Mouse (Mus musculus) MEL (cell line): Measurements from ENCODE around the gene Gm8947. TPM values are rescaled to one million over a fixed set of nuclear protein-coding genes. Genes with fewer than 3 reads are reported as not detected.
A peak's percentile ranks its signal among the peaks of the same experiment; 100 is the strongest.

Experiments
- DNase-seq: peaks from one replicate; pipeline ENCODE4 v3.0.0; 2011; ENCODE audit warnings: low read depth, low spot score
- H3K27ac ChIP-seq: 2 replicates; pipeline ENCODE4 v1.5.1; 2012; ENCODE audit warnings: low read depth, mild to moderate bottlenecking, control low read depth, low read length, moderate library complexity; ENCODE audit not compliant: control insufficient read depth
- H3K27me3 ChIP-seq, 2 experiments: fragments of 150-350 bp in 1 of 2; sonication (generic) in 1 of 2; 2 replicates each; pipeline ENCODE4 v1.6.1; 2012; ENCODE audit warnings: low read length in 2 of 2, mild to moderate bottlenecking in 2 of 2, improper control_type of control experiment in 1 of 2, moderate library complexity in 1 of 2; ENCODE audit not compliant: insufficient read depth in 2 of 2, control insufficient read depth in 1 of 2
- H3K36me3 ChIP-seq, 2 experiments: 2 replicates each; pipeline ENCODE4 v1.6.1; 2012 to 2014; ENCODE audit warnings: low read length in 2 of 2, improper control_type of control experiment in 1 of 2, inconsistent platforms in 1 of 2, mild to moderate bottlenecking in 1 of 2; ENCODE audit not compliant: insufficient read depth in 2 of 2, control insufficient read depth in 1 of 2
- H3K4me1 ChIP-seq, 2 experiments: fragments of 150-350 bp in 1 of 2; sonication (generic) in 1 of 2; 2 replicates each; pipeline ENCODE4 v1.6.1; 2012; ENCODE audit warnings: low read length in 2 of 2, improper control_type of control experiment in 1 of 2, mild to moderate bottlenecking in 1 of 2; ENCODE audit not compliant: insufficient read depth in 2 of 2, control insufficient read depth in 1 of 2
- H3K4me3 ChIP-seq, 2 experiments: fragments of 150-350 bp in 1 of 2; sonication (generic) in 1 of 2; 2 replicates each; pipeline ENCODE4 v1.5.1; 2012; ENCODE audit warnings: low read depth in 2 of 2, low read length in 2 of 2, mild to moderate bottlenecking in 2 of 2, moderate library complexity in 2 of 2, control low read depth in 1 of 2, improper control_type of control experiment in 1 of 2; ENCODE audit not compliant: control insufficient read depth in 1 of 2, insufficient read depth in 1 of 2
- H3K79me2 ChIP-seq: 2 replicates; pipeline ENCODE4 v1.6.1; 2012; ENCODE audit warnings: mild to moderate bottlenecking, low read length, moderate library complexity; ENCODE audit not compliant: control insufficient read depth, poor library complexity, insufficient read depth
- H3K9ac ChIP-seq: 2 replicates; pipeline ENCODE4 v1.6.1; 2012; ENCODE audit warnings: low read depth, mild to moderate bottlenecking, control low read depth, low read length, moderate library complexity; ENCODE audit not compliant: control insufficient read depth, poor library complexity, severe bottlenecking
- H3K9me3 ChIP-seq: fragments of 150-350 bp; sonication (generic); replicated peaks from 2 replicates; pipeline ENCODE4 v1.6.1; 2012; ENCODE audit warnings: mild to moderate bottlenecking, low read length, improper control_type of control experiment, moderate library complexity; ENCODE audit not compliant: insufficient read depth
- BHLHE40 ChIP-seq: IDR thresholded peaks from 2 replicates; pipeline ENCODE4 v1.6.1; 2012; ENCODE audit warnings: low read depth, mild to moderate bottlenecking, inconsistent platforms, low read length, improper control_type of control experiment, borderline replicate concordance
- CTCF ChIP-seq, 3 experiments: IDR thresholded peaks in 2 of 3; conservative IDR thresholded peaks in 1 of 3; 2 replicates each; pipeline ENCODE4 v1.5.1; 2011 to 2012; ENCODE audit warnings: low read length in 3 of 3, low read depth in 2 of 3, mild to moderate bottlenecking in 2 of 3, improper control_type of control experiment in 1 of 3, inconsistent platforms in 1 of 3, mixed read lengths in 1 of 3, moderate library complexity in 1 of 3; ENCODE audit not compliant: control insufficient read depth in 1 of 3, insufficient read depth in 1 of 3, poor library complexity in 1 of 3, severe bottlenecking in 1 of 3
- EP300 ChIP-seq, 2 experiments: IDR thresholded peaks; 2 replicates each; pipeline ENCODE4 v1.6.1; 2011; ENCODE audit warnings: improper control_type of control experiment in 2 of 2, low read length in 2 of 2, low read depth in 1 of 2, mild to moderate bottlenecking in 1 of 2
- ETS1 ChIP-seq: IDR thresholded peaks from 2 replicates; pipeline ENCODE4 v1.6.1; 2012; ENCODE audit warnings: low read depth, mild to moderate bottlenecking, inconsistent platforms, low read length, improper control_type of control experiment, moderate library complexity
- GABPA ChIP-seq: IDR thresholded peaks from 2 replicates; pipeline ENCODE4 v1.6.1; 2012; ENCODE audit warnings: low read depth, mild to moderate bottlenecking, inconsistent platforms, low read length, improper control_type of control experiment, moderate library complexity
- GATA1 ChIP-seq: IDR thresholded peaks from 2 replicates; pipeline ENCODE4 v1.6.1; 2011; ENCODE audit warnings: low read depth, low read length, improper control_type of control experiment
- HCFC1 ChIP-seq: IDR thresholded peaks from 2 replicates; pipeline ENCODE4 v1.6.1; 2012; ENCODE audit warnings: low read depth, mild to moderate bottlenecking, inconsistent platforms, low read length, improper control_type of control experiment, moderate library complexity
- KAT2A ChIP-seq: conservative IDR thresholded peaks from 2 replicates; pipeline ENCODE4 v1.6.1; 2012; ENCODE audit warnings: low read depth, low read length, improper control_type of control experiment, inconsistent platforms
- MAFK ChIP-seq: IDR thresholded peaks from 2 replicates; pipeline ENCODE4 v1.6.1; 2011; ENCODE audit warnings: low read depth, mild to moderate bottlenecking, low read length, improper control_type of control experiment, borderline replicate concordance
- MAX ChIP-seq: IDR thresholded peaks from 2 replicates; pipeline ENCODE4 v1.6.1; 2011; ENCODE audit warnings: low read length, improper control_type of control experiment
- MAZ ChIP-seq: IDR thresholded peaks from 2 replicates; pipeline ENCODE4 v1.6.1; 2012; ENCODE audit warnings: low read depth, mild to moderate bottlenecking, inconsistent platforms, low read length, improper control_type of control experiment
- MEF2A ChIP-seq: IDR thresholded peaks from 2 replicates; pipeline ENCODE4 v1.6.1; 2014; ENCODE audit warnings: low read depth, mild to moderate bottlenecking, inconsistent platforms, low read length, improper control_type of control experiment; ENCODE audit not compliant: poor library complexity, insufficient replicate concordance, severe bottlenecking; ENCODE audit errors: extremely low read depth
- MXI1 ChIP-seq: IDR thresholded peaks from 2 replicates; pipeline ENCODE4 v1.6.1; 2011; ENCODE audit warnings: mild to moderate bottlenecking, low read depth, low read length, improper control_type of control experiment
- MYB ChIP-seq: IDR thresholded peaks from 2 replicates; pipeline ENCODE4 v1.6.1; 2011; ENCODE audit warnings: mild to moderate bottlenecking, low read depth, low read length, improper control_type of control experiment
- MYC ChIP-seq: IDR thresholded peaks from 2 replicates; pipeline ENCODE4 v1.6.1; 2011; ENCODE audit warnings: low read depth, mild to moderate bottlenecking, low read length, improper control_type of control experiment, moderate library complexity
- NELFE ChIP-seq: IDR thresholded peaks from 2 replicates; pipeline ENCODE4 v1.6.1; 2011; ENCODE audit warnings: low read depth, low read length, improper control_type of control experiment
- POLR2A ChIP-seq, 2 experiments: IDR thresholded peaks; 2 replicates each; pipeline ENCODE4 v1.6.1; 2011 to 2012; ENCODE audit warnings: low read length in 2 of 2, mild to moderate bottlenecking in 2 of 2, control low read depth in 1 of 2, improper control_type of control experiment in 1 of 2, low read depth in 1 of 2, moderate library complexity in 1 of 2; ENCODE audit not compliant: control insufficient read depth in 1 of 2, insufficient read depth in 1 of 2, poor library complexity in 1 of 2
- RCOR1 ChIP-seq: IDR thresholded peaks from 2 replicates; pipeline ENCODE4 v1.6.1; 2012; ENCODE audit warnings: low read depth, mild to moderate bottlenecking, inconsistent platforms, low read length, improper control_type of control experiment
- SIN3A ChIP-seq: IDR thresholded peaks from 2 replicates; pipeline ENCODE4 v1.6.1; 2012; ENCODE audit warnings: low read length, improper control_type of control experiment, inconsistent platforms
- SMC3 ChIP-seq: IDR thresholded peaks from 2 replicates; pipeline ENCODE4 v1.6.1; 2011; ENCODE audit warnings: low read depth, low read length, improper control_type of control experiment
- TAL1 ChIP-seq: IDR thresholded peaks from 2 replicates; pipeline ENCODE4 v1.6.1; 2012; ENCODE audit warnings: mild to moderate bottlenecking, inconsistent platforms, low read length, moderate library complexity, mixed read lengths
- TBP ChIP-seq: IDR thresholded peaks from 2 replicates; pipeline ENCODE4 v1.8.0; 2011; ENCODE audit warnings: low read depth, low read length, improper control_type of control experiment
- TCF12 ChIP-seq: IDR thresholded peaks from 2 replicates; pipeline ENCODE4 v1.6.1; 2014; ENCODE audit warnings: low read depth, mild to moderate bottlenecking, inconsistent platforms, low read length, improper control_type of control experiment, moderate library complexity
- USF1 ChIP-seq: IDR thresholded peaks from 2 replicates; pipeline ENCODE4 v1.6.1; 2014; ENCODE audit warnings: low read depth, mild to moderate bottlenecking, inconsistent platforms, low read length, improper control_type of control experiment, moderate library complexity
- USF2 ChIP-seq, 2 experiments: IDR thresholded peaks; 2 replicates each; pipeline ENCODE4 v1.6.1; 2011 to 2012; ENCODE audit warnings: improper control_type of control experiment in 2 of 2, low read length in 2 of 2, borderline replicate concordance in 1 of 2, inconsistent platforms in 1 of 2, low read depth in 1 of 2, mild to moderate bottlenecking in 1 of 2; ENCODE audit not compliant: insufficient read depth in 1 of 2
- ZKSCAN1 ChIP-seq: IDR thresholded peaks from 2 replicates; pipeline ENCODE4 v1.6.1; 2012; ENCODE audit warnings: low read depth, mild to moderate bottlenecking, inconsistent platforms, low read length, improper control_type of control experiment, moderate library complexity
- ZMIZ1 ChIP-seq: IDR thresholded peaks from 2 replicates; pipeline ENCODE4 v1.6.1; 2012; ENCODE audit warnings: low read depth, mild to moderate bottlenecking, inconsistent platforms, low read length, improper control_type of control experiment, moderate library complexity
- polyA plus RNA-seq, 2 experiments: library from polyadenylated mRNA; stranded (reverse) in 1 of 2; unstranded in 1 of 2; fragments of >175 nt in 1 of 2; fragments of >200 nt in 1 of 2; gene quantifications; 2 replicates each; pipeline versions ENCODE4 v1.2.1 to v1.2.4; 2012; ENCODE audit warnings: low replicate concordance in 2 of 2, low read depth in 1 of 2; ENCODE audit not compliant: insufficient read length in 2 of 2, insufficient read depth in 1 of 2, missing spikeins in 1 of 2
- total RNA-seq: library from RNA; depleted of rRNA; stranded (reverse); fragments of 300-350 nt; gene quantifications from 2 replicates; pipeline ENCODE4 v1.2.3, GENCODE M21; 2012

Gene Gm8947
- total and polyA plus RNA-seq, 3 experiments, result 0.08 TPM; not detected in 2

DNA sequence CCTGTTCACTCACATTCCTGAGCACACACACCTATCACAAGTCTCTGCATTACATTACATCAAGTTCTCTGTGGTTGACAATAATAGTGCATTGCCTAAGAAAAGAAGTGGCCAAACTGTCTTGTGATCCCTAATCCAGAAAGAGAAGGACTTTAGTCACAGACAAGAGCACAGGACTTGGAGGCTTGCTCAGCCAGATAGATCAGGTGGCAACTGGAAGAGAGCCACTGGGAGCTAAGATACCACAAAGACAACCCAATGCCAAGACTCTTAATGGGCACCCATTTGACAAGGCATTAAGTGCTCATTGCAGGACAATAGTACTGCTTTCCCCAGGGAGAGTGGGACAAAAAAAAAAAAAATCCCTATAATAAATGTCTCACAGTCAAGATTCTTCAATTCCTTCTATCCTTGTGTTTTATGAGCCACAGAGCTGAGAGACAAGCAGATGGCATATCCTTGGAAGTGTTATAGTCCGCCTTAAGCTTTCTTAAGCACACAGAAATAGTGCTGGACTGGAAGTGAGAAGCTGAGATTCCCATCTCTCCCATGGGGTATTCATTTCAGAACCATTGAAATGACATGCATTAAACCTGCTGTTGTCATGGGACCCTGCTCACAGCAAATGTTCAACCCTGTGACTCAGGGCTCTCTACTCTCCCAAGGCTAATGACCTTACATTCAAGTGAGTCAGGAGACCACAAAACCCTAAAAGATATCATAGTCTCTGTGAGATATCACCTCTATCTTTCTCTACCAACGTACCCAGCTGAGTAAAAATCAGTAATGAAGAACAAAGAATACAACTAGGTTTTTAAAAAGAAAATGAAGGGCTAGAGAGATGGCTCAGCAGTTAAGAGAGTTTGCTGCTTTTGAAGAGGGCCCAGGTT, 20.4 kb upstream of the Gm8947 start (continued):
- TF ChIP-seq CTCF (IDR thresholded peaks at IDR 0.05 in 2 of 3, conservative IDR thresholded peaks at IDR 0.05 in 1 of 3; ENCODE audit: control insufficient read depth in 1 of 3, insufficient read depth in 1 of 3, low read depth in 2 of 3, low read length in 3 of 3, poor library complexity in 1 of 3, severe bottlenecking in 1 of 3), result no peak
- no peak for TF ChIP-seq POLR2A (IDR thresholded peaks at IDR 0.05; ENCODE audit: control insufficient read depth in 1 of 2, insufficient read depth in 1 of 2, low read depth in 1 of 2, low read length in 2 of 2, poor library complexity in 1 of 2)
- no peak for TF ChIP-seq MEF2A
- peak; percentile 83 for TF ChIP-seq RCOR1

DNA sequence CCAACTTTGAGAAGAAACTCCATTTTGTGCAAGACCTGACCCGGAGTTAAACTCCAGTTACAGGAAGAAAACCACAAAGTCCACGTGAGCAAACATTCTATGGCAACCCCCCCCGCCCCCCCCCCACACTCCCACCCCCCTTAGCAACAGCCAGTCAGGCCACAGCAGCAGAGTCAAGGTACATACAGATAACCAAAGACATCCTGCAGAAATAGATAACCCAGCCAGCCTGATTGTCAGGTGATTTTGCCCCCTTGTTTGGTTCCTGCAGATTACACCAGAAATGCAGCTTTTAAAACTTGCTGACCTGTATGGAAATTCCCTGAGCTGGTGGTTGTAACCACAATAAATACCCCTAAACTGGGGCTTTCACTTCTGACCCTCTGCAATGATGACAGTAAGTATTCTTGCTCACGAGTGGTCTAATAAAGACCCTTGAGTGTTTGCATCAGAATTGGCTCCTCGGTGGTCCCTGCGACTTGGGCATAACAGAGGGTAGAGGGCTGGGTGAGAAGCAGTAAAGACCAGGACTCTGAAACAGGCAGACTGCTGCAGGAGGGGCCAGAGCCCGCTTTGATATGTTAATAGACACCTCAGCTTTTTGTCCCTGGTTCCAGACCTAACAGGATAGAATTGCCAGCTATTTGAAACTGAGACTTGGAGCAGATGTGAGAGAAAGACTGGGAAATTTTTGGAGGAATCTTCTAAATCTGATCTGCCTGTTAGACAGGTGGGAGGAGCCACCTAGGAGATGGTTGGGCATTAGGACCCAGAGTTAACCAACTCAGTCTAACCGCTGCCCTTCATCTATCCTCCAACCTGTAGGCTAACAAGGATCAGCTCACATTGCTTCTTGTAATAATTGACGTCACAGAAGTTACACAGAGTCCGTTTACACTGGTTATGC, 14.9 kb upstream of the Gm8947 start:
- TF ChIP-seq GATA1 (peak; percentile 90), MYC (peak; percentile 11; the same call in 1 of the 2 replicates), RCOR1 (peak; percentile 81), ZMIZ1 (0 out of 2 replicates have a peak, but pooled peaks have one; percentile 77), TCF12 (peak; percentile 98), TBP (peak; percentile 54), MAZ (peak; percentile 82), SMC3 (no peak), NELFE (no peak), MAX (peak; percentile 80), KAT2A (no peak), GABPA (peak; percentile 46; the same call in 1 of the 2 replicates), ZKSCAN1 (no peak), MYB (peak; percentile 65), MXI1 (no peak), EP300 (IDR thresholded peaks at IDR 0.05; ENCODE audit: low read depth in 1 of 2, low read length in 2 of 2) (peak; percentile 87 to 93), MAFK (peak; percentile 91), BHLHE40 (peak; percentile 93), USF1 (peak; percentile 82), ETS1 (peak; percentile 95), TAL1 (peak; percentile 85), SIN3A (peak; percentile 76), USF2 (IDR thresholded peaks at IDR 0.05; ENCODE audit: borderline replicate concordance in 1 of 2, insufficient read depth in 1 of 2, low read depth in 1 of 2, low read length in 2 of 2) (peak in 1 of 2 experiments; percentile 55; a peak in 1 of 4 replicates), HCFC1 (peak; percentile 68)
- DNase-seq, result peak; percentile 87
- Histone ChIP-seq H3K4me1 (peaks cover 29 to 51% of the 10 kb centered on the region in 2 experiments), H3K27ac (peak overlapping the region; percentile 97), H3K9ac (peak overlapping the region; percentile 61), H3K27me3 (no peaks in the 10 kb centered on the region), H3K36me3 (peaks cover 0 to 36% of the 10 kb centered on the region in 2 experiments; a peak in 2 of 4 replicates), H3K4me3 (peak overlapping the region; percentile 52 to 53), H3K79me2 (no peaks in the 10 kb centered on the region), H3K9me3 (no peaks in the 10 kb centered on the region)
